Mouse (Mus musculus): ENCODE results near the gene Gm2163. TPM values are rescaled to one million over a fixed set of nuclear protein-coding genes. Genes with fewer than 3 reads are reported as not detected.

The Gm2163 gene
- polyA plus RNA-seq (2012; rRNA removed) = 0.80 and 1.0 TPM in 2 replicates

DNA sequence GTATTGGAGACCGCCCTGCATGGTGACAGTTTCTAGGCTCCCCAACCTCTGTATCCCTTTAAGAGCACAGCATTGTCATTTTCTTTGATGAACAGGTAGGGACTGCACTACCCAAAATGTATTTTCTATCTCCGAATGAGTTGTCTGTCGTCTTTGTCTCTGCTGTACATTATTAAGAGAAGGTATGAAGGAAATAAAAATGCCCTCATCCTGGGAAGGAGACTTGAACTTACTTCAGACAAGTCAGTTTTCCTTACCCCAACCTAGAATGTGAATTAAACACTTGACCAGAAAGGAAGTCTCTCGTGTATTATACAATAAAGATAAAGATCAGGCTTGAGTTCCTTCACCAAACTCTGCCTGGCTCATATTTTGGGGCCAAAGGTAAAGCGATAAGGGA is at the start of gene Gm2163:
Gm2163 (plus strand) TSS at position 301 of the 400 bp plus-strand sequence.

DNA sequence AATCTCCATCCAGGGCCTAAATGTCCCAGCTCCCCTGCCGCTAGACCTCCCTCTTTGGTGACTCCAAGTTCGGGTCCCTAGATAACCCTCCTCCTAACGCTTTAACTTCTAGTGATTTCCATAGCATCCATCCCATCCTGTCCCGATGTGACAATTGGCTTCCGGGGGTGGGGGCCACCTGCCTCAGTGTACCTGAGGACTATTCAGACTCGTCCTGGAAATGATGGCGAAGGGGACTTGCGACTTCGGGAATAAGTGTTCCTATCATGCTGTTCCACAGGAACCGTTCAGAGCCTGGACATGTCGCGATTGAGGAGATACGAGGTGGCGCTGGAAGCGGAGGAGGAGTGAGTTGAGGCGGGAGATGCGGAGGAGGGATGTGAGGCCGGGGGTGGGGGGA is 27.5 kb upstream of the Gm2163 start, which contains the start of gene Gm21586:
Gm21586 (plus strand) TSS at position 301 of the 400 bp plus-strand sequence.

DNA sequence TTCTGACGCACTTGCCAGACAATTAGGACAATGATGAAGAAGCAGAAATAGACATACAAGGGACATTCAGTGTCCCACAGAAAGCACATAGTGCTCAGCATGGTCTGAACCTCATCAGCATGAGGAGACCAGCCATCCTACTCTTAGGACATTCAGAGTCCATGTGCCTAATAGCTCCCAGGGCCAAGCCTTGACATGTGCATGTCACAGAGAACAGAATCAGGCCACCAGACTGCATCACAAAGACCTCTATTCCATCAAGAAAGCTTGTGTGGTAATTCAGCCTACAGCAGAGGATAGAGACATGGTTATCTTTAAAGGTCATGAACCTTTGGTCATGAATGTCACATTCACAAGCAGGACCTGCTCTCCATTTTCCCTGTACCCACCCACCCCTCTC is 61.5 kb downstream of the Gm2163 start, which contains the start of gene Fam205a2:
Fam205a2 (minus strand) TSS at position 101 of the 400 bp plus-strand sequence.

DNA sequence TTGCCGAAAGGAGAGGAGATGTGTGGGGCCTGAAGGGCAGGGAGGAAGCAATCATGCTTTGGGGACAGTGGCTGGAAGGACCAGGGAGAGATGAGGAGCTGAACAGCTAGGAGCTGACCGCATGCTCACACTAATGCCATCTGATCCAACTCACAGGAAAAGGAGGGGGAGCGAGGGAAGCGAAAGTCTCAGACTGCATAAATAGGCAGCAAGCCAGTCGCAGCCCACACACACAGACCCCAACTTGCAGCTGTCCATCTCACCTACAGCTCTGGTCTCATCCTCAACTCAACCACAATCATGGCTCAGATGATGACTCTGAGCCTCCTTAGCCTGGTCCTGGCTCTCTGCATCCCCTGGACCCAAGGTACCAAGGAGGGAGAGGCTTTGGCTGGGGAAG is 145.3 kb downstream of the Gm2163 start, which contains the start of gene Gm10591:
Gm10591 (plus strand) TSS at position 301 of the 400 bp plus-strand sequence.

DNA sequence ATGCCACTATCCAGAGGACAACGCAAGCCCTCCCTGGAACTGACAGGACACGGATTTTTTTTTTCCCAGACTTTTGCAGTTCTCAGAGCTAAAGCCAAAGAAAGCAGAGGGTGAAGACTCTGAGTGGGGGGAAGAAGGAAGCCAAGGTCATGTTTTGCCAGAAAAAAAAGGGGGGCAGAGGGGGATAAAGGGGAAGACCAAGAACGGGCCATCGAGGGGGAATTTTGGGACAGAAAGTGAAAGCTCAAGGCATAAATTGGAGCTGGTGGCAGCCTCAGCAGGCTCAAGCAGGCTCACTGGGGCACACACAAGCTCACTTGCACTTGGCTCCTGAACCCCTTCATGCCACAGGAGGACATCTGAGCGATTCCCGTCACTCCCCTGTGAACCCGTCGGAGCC is 162.9 kb downstream of the Gm2163 start, which contains the start of gene Gm2564:
Gm2564 (plus strand) TSS at position 301 of the 400 bp plus-strand sequence.

Other genes starting within 250 kb of the Gm2163 start
- not detected in 2 replicates for gene Gm10600, start 226.1 kb upstream of the Gm2163 start, polyA plus RNA-seq (2012; rRNA removed)
- gene Ccl21b, start 211.0 kb upstream of the Gm2163 start, polyA plus RNA-seq (2012; rRNA removed) = not detected in 2 replicates
- not detected in 2 replicates for gene Gm21953, start 172.5 kb upstream of the Gm2163 start, polyA plus RNA-seq (2012; rRNA removed)
- 0.32 and 0.38 TPM in 2 replicates for gene Fam205a3, start 148.4 kb upstream of the Gm2163 start, polyA plus RNA-seq (2012; rRNA removed)
- not detected in 2 replicates for gene Gm21586, start 27.4 kb upstream of the Gm2163 start, polyA plus RNA-seq (2012; rRNA removed)
- gene Fam205a2, start 61.4 kb downstream of the Gm2163 start, polyA plus RNA-seq (2012; rRNA removed) = 0.32 and 0.38 TPM in 2 replicates
- not detected in 2 replicates for gene Gm10591, start 145.4 kb downstream of the Gm2163 start, polyA plus RNA-seq (2012; rRNA removed)
- 0.24 TPM in 1 of 2 replicates, not detected in the other for gene Gm2564, start 163.0 kb downstream of the Gm2163 start, polyA plus RNA-seq (2012; rRNA removed)
- 1.7 and 3.6 TPM in 2 replicates for gene Ccl27b, start 188.5 kb downstream of the Gm2163 start, polyA plus RNA-seq (2012; rRNA removed)
- gene Il11ra2, start 195.1 kb downstream of the Gm2163 start, polyA plus RNA-seq (2012; rRNA removed) = 0.05 and 0.11 TPM in 2 replicates

Data from central nervous system, embryonic 18 days (tissue).